Mouse (Mus musculus): ENCODE data around the gene Garnl3. TPM values are rescaled to one million over a fixed set of nuclear protein-coding genes. Genes with fewer than 3 reads are reported as not detected.

Gene Garnl3
- polyA plus RNA-seq, 1 experiment from 2014 or later, result 10.3 TPM

DNA sequence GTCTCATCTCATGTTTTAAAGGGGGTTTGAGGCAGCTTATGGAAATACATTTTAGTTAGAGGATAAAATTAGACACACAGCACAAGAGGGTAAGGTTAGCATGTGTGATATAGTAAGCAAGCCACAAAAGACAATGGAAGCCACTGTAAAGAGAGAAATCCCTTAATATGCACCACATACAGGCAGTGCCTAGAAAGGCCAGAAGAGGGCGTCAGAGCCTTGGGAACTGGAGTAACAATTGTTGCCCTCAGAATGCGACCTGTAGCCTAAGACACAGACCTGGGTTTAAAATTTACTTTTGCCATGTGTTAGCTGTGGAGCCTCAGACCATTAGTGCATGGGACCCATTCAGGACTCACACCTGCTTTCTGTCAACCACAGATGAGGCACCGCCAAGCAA, 54.2 kb downstream of the Garnl3 start:
- Histone ChIP-seq H3K4me1 (0 out of 2 replicates have a peak, but pooled peaks cover 9% of the 10 kb centered on the region), H3K36me3 (no peaks in the 10 kb centered on the region)
- WGBS, result 29% methylated on average over 3 of the region's 3 CpGs

DNA sequence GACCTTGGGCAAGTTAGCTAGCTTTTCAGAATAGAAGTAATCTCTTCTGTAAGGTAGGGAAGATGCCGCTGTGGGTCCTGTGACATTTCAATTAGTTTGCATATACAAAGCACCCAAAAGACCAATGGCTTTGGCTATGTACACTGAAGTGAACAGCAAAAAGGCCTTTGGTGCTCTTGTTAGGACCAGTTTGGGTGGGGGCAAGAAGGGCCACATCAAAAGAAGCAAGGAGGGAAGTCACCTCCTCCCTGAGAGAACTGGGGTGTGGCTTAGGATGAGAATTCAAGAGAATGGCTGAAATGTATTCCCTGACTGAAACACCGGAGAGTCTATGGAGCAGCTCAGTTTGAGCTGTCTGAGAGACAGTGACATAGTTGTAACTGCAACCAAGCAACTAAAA, 56.5 kb downstream of the Garnl3 start:
- no peak overlapping the region for H3K4me2 ChIP-seq
- H3K4me3 ChIP-seq, result no peak overlapping the region
- no peak overlapping the region for H3K27ac ChIP-seq
- WGBS, result 72% methylated on average over 2 of the region's 2 CpGs
- H3K4me1 ChIP-seq, result 0 out of 2 replicates have a peak, but pooled peaks cover 2% of the 10 kb centered on the region
- H3K9me3 ChIP-seq, result no peaks in the 10 kb centered on the region
- H3K9ac ChIP-seq, result no peak overlapping the region
- no peak for ATAC-seq (ENCODE audit: borderline replicate concordance, extremely low read depth, low FRiP score, low TSS enrichment)
- H3K36me3 ChIP-seq, result no peaks in the 10 kb centered on the region
- no peaks in the 10 kb centered on the region for H3K27me3 ChIP-seq

More for the DNA sequence above, 54.2 kb downstream of the Garnl3 start:
- no peak overlapping the region for H3K4me3 ChIP-seq
- H3K27ac ChIP-seq, result no peak overlapping the region
- ATAC-seq (ENCODE audit: borderline replicate concordance, extremely low read depth, low FRiP score, low TSS enrichment), result no peak
- H3K27me3 ChIP-seq, result no peaks in the 10 kb centered on the region
- H3K9ac ChIP-seq, result no peak overlapping the region
- no peak overlapping the region for H3K4me2 ChIP-seq
- no peaks in the 10 kb centered on the region for H3K9me3 ChIP-seq

DNA sequence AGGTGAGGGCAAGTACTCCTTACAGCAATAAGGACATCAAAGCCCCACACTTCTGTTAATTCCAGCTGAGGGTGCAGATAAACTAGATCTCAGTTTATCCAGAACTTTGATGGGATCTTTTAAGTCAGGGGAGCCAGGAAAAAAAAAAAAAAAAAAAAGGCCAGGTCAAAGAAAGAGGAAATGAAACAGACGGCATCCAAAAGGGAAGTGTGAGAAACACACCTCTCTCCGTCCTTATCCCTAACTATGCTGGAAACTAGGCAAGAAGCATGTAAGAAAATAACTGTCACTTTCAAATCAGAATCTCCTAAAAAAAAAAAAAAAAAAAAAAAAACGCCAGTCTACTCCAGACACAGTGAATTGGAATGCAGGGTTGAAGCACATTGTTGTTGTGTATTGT, 57.3 kb downstream of the Garnl3 start:
- ATAC-seq (ENCODE audit: borderline replicate concordance, extremely low read depth, low FRiP score, low TSS enrichment), result no peak
- no peaks in the 10 kb centered on the region for H3K27me3 ChIP-seq

DNA sequence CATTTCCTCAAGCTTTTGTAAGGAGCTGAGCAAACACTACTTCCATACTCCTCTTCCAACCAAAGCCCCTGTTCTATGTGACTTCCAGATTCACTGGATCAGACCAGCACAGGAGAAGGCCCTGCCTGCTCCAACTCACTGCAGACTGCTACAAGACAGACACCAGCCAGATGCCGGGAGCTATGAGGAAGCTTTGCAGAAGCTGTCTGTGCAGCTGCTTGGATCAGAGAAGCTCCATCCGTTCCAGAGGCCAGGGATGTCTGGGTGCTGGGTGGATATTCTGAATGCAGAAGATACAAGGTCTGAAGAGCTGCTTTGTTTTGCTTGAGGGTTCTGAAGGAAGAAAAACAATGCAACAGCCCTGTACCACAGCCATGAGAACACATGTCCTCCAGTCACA, 59.1 kb downstream of the Garnl3 start:
- Histone ChIP-seq H3K4me2 (no peak overlapping the region), H3K4me3 (no peak overlapping the region), H3K27ac (no peak overlapping the region), H3K9me3 (no peaks in the 10 kb centered on the region), H3K4me1 (no peaks in the 10 kb centered on the region), H3K27me3 (no peaks in the 10 kb centered on the region), H3K36me3 (no peaks in the 10 kb centered on the region), H3K9ac (no peak overlapping the region)
- ATAC-seq (ENCODE audit: borderline replicate concordance, extremely low read depth, low FRiP score, low TSS enrichment), result no peak
- WGBS, result 41% methylated on average over 2 of the region's 2 CpGs

More for the DNA sequence above, 57.3 kb downstream of the Garnl3 start:
- WGBS, result 51% methylated on average over 3 of the region's 3 CpGs
- Histone ChIP-seq H3K9me3 (no peaks in the 10 kb centered on the region), H3K4me2 (no peak overlapping the region), H3K4me1 (no peaks in the 10 kb centered on the region), H3K9ac (no peak overlapping the region), H3K27ac (no peak overlapping the region), H3K36me3 (no peaks in the 10 kb centered on the region), H3K4me3 (no peak overlapping the region)

DNA sequence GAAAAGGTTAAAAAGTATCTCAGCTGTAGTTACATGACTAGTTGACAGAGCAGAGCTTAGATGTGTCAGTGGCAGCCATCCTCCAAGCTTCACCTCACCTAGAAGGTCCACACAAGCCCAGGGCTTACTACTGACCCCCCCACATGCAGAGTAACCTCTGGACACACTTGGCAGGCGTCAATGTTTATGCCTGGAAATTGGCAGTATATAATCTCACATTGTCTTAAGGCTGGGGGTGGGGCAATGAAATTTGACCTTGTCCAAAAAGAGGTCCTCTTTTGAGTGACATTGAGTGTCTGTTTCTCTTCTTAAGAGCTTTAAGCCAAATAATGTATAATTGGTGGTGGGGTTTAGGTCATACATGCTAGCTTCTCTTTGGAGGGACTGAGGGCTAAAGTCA, 65.8 kb downstream of the Garnl3 start:
- ATAC-seq (ENCODE audit: borderline replicate concordance, extremely low read depth, low FRiP score, low TSS enrichment), result no peak
- no peak overlapping the region for H3K9ac ChIP-seq
- no peaks in the 10 kb centered on the region for H3K9me3 ChIP-seq
- H3K27ac ChIP-seq, result no peak overlapping the region
- no peak overlapping the region for H3K4me2 ChIP-seq
- WGBS, result 36% methylated on average over 1 of the region's 1 CpGs
- H3K27me3 ChIP-seq, result no peaks in the 10 kb centered on the region
- no peaks in the 10 kb centered on the region for H3K4me1 ChIP-seq
- no peaks in the 10 kb centered on the region for H3K36me3 ChIP-seq
- H3K4me3 ChIP-seq, result no peak overlapping the region

DNA sequence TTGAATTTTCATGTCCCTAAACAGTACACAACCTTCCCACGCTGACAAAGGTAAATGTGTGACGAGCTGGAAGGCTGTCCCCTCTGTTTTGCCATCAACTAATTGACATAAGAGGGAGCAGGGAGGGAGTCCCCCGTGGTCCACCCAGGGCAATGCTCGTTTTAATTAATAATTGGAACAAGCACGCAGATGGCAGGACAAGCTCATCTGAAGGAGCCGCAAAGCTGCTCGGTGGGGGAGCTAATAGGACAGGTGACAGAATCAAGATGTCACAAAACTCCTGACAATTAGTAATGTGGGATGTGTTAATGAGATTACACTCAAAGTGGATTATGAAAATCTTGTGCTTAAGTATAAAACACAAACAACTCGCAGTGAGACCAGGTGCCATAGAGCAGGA, 68.7 kb downstream of the Garnl3 start:
- WGBS, result 68% methylated on average over 8 of the region's 8 CpGs
- ATAC-seq (ENCODE audit: borderline replicate concordance, extremely low read depth, low FRiP score, low TSS enrichment), result no peak
- no peak overlapping the region for H3K4me3 ChIP-seq
- H3K36me3 ChIP-seq, result no peaks in the 10 kb centered on the region
- no peaks in the 10 kb centered on the region for H3K4me1 ChIP-seq
- H3K27me3 ChIP-seq, result no peaks in the 10 kb centered on the region
- H3K9ac ChIP-seq, result no peak overlapping the region
- no peaks in the 10 kb centered on the region for H3K9me3 ChIP-seq
- no peak overlapping the region for H3K4me2 ChIP-seq
- no peak overlapping the region for H3K27ac ChIP-seq

DNA sequence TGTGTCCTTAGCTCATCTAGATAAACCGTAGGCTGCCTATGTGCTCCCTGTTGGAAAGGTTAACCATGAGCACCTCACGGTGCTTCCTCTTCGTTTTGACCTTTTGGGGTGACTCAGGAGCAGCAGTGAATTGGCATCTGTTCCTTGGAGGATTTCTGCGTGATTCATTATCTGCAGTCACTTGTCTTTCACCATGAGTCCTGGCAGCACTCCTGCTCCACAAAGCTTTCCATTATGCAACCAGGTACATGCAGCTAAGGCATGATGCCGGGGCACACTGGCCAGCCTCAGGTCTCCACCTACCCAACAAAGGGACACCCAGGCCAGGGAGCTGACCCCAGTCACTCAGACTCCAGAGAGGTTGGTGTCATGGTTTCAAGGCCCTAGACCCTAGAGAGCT, 72.5 kb downstream of the Garnl3 start:
- Histone ChIP-seq H3K36me3 (no peaks in the 10 kb centered on the region), H3K4me2 (no peak overlapping the region), H3K9me3 (no peaks in the 10 kb centered on the region), H3K27me3 (no peaks in the 10 kb centered on the region), H3K4me3 (no peak overlapping the region), H3K27ac (no peak overlapping the region), H3K4me1 (peaks cover 7% of the 10 kb centered on the region), H3K9ac (no peak overlapping the region)
- no peak for ATAC-seq (ENCODE audit: borderline replicate concordance, extremely low read depth, low FRiP score, low TSS enrichment)
- 76% methylated on average over 5 of the region's 5 CpGs for WGBS

DNA sequence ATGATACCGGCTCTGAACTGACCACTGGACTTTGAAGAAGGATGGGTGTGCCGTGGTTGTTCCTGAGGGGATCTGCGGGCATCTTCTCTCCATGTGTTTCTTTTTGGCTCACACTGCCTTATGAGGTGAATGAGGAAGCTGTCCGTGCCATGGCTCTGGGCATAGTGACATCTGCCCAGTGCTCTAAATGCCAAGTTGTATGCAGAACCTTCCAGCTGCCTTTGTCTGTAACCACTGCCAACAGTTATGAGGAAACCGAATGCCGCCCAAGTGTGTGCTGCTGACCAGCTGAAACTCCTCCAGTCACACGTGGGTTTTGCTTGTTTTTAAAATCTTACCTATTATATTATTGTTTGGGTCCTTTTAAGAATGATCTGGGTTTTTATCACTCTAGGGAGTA, 73.9 kb downstream of the Garnl3 start:
- Histone ChIP-seq H3K4me1 (peaks cover 16% of the 10 kb centered on the region), H3K27ac (no peak overlapping the region)
- WGBS, result 75% methylated on average over 7 of the region's 7 CpGs

DNA sequence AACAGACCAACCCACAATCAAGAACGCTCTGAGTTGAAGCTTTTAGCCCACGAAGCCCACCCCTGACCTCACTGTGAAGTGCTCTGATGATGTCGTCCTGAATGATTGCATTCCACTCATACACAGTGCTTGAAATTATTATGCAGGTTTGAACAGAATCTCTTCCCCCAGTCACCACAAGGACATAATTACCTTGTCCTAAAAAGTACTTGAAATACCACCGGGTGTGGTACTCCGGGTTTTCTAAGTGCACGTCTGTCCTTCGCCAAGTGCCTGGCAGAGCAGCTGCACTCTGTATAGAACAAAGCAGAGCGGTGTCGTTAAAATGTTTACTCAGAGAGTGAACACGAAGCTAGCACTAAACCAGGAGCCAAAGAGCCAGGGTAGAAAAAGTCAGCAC, 77.5 kb downstream of the Garnl3 start:
- Histone ChIP-seq H3K4me2 (peak overlapping the region; percentile 8; the same call in 1 of the 2 replicates), H3K27me3 (no peaks in the 10 kb centered on the region), H3K9me3 (no peaks in the 10 kb centered on the region), H3K27ac (peak overlapping the region; percentile 59; the same call in 1 of the 2 replicates), H3K36me3 (no peaks in the 10 kb centered on the region), H3K9ac (no peak overlapping the region), H3K4me3 (no peak overlapping the region), H3K4me1 (peaks cover 16% of the 10 kb centered on the region)
- ATAC-seq (ENCODE audit: borderline replicate concordance, extremely low read depth, low FRiP score, low TSS enrichment), result peak; percentile 85
- 20% methylated on average over 10 of the region's 10 CpGs for WGBS

More for the DNA sequence above, 73.9 kb downstream of the Garnl3 start:
- no peaks in the 10 kb centered on the region for H3K27me3 ChIP-seq
- H3K9me3 ChIP-seq, result no peaks in the 10 kb centered on the region
- no peak for ATAC-seq (ENCODE audit: borderline replicate concordance, extremely low read depth, low FRiP score, low TSS enrichment)
- H3K4me3 ChIP-seq, result no peak overlapping the region
- no peaks in the 10 kb centered on the region for H3K36me3 ChIP-seq
- H3K9ac ChIP-seq, result no peak overlapping the region
- no peak overlapping the region for H3K4me2 ChIP-seq

DNA sequence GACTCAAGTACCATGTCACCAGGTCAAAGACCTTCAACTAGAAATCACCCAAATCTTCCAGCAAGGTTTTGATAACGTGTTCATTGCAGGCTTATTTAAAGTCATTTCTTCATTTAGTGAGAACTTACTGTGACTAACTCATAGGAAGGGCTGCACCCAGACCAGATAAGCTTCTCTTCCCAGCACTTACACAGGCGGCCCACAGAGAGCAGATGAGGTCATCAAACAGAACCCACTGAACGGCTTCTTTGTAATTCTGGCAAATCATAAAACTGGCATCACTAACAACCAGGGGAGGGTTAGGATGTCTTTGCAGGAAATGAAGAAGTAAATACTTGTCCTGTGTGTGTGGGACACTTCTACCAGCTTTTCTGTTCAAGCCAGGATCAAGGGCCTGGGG, 84.1 kb downstream of the Garnl3 start:
- no peaks in the 10 kb centered on the region for H3K4me1 ChIP-seq
- H3K9ac ChIP-seq, result no peak overlapping the region
- 42% methylated on average over 3 of the region's 3 CpGs for WGBS
- no peaks in the 10 kb centered on the region for H3K9me3 ChIP-seq
- H3K36me3 ChIP-seq, result no peaks in the 10 kb centered on the region
- H3K27me3 ChIP-seq, result no peaks in the 10 kb centered on the region
- H3K4me3 ChIP-seq, result no peak overlapping the region
- no peak overlapping the region for H3K27ac ChIP-seq
- ATAC-seq (ENCODE audit: borderline replicate concordance, extremely low read depth, low FRiP score, low TSS enrichment), result no peak
- H3K4me2 ChIP-seq, result no peak overlapping the region

DNA sequence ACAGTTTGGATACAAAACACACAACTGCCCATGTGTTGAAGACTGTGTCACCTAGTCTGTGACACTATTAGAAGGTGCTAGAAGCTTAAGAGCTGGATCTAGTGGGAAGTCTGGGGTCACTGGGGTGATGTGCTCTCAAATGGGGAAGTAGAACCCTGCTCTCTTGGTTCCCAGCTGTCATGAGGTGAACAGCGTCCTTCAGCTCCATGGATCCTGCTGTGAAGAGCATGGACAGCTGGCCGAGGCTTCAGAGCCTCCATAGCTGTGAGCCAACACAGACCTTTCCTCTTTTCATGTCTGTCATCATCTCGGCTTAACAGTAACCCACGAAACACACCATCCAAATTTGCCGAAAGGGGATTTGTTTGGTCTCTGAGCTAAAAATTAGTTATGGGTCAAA, 84.5 kb downstream of the Garnl3 start:
- WGBS, result 66% methylated on average over 5 of the region's 5 CpGs
- Histone ChIP-seq H3K27me3 (no peaks in the 10 kb centered on the region), H3K4me1 (no peaks in the 10 kb centered on the region), H3K4me3 (no peak overlapping the region), H3K9me3 (no peaks in the 10 kb centered on the region), H3K36me3 (no peaks in the 10 kb centered on the region), H3K4me2 (no peak overlapping the region), H3K27ac (no peak overlapping the region), H3K9ac (no peak overlapping the region)
- no peak for ATAC-seq (ENCODE audit: borderline replicate concordance, extremely low read depth, low FRiP score, low TSS enrichment)

DNA sequence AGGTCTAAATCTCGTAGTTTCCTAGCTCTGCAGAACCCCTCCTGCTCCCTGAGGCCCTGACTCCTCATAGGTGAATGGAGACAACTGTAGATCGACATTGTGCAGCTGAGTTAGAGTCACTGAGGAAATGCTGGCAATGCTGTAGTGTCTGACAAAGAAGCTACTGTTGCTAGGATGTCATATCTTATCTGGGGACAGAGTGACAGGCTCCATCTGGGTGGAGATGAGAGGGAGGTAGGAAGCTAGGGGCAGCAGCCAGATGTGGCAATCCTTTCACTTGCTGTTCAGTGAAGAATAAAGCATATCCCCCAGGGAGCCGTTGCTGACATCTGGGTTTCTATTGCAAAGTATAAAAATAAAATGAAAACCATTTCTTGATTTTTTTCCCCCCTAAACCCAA, 85.6 kb downstream of the Garnl3 start:
- no peak overlapping the region for H3K27ac ChIP-seq
- H3K27me3 ChIP-seq, result no peaks in the 10 kb centered on the region
- H3K9ac ChIP-seq, result no peak overlapping the region
- H3K36me3 ChIP-seq, result no peaks in the 10 kb centered on the region
- no peaks in the 10 kb centered on the region for H3K9me3 ChIP-seq
- no peak overlapping the region for H3K4me3 ChIP-seq
- WGBS, result 45% methylated on average over 3 of the region's 3 CpGs
- no peaks in the 10 kb centered on the region for H3K4me1 ChIP-seq
- H3K4me2 ChIP-seq, result no peak overlapping the region
- no peak for ATAC-seq (ENCODE audit: borderline replicate concordance, extremely low read depth, low FRiP score, low TSS enrichment)

DNA sequence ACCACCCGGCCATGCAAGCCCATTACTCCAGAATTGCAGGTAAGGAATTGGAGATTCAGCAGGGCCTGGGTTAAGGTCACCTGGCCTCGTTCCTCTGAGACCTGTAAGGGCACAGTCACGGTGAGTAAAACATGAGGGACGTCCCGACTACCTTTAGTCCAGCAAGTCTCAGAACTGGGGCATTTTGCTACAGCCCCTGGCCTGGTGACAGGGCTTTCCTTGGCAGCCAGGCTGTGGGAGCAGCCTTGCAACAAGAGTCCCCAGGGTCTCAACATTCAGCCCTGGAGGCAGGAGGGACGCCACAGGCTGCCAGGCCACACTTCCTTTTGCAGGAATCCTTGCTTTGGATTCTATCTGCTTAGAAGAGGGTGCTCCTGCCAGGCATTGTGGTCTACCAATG, 88.7 kb downstream of the Garnl3 start:
- no peak overlapping the region for H3K4me2 ChIP-seq
- 75% methylated on average over 6 of the region's 6 CpGs for WGBS
- no peaks in the 10 kb centered on the region for H3K9me3 ChIP-seq
- no peaks in the 10 kb centered on the region for H3K27me3 ChIP-seq
- H3K36me3 ChIP-seq, result no peaks in the 10 kb centered on the region
- no peak overlapping the region for H3K27ac ChIP-seq
- no peak overlapping the region for H3K9ac ChIP-seq
- ATAC-seq (ENCODE audit: borderline replicate concordance, extremely low read depth, low FRiP score, low TSS enrichment), result no peak
- no peaks in the 10 kb centered on the region for H3K4me1 ChIP-seq
- no peak overlapping the region for H3K4me3 ChIP-seq

Measured in lung, embryonic 15.5 days (tissue).